Mouse (Mus musculus) lung, adult 2 months (tissue): Measurements from ENCODE around the gene Myo9b.

Experiments
- CTCF ChIP-seq: fragments of 200-500 bp; IDR thresholded peaks from 2 replicates; pipeline ENCODE4 v1.5.1; 2011; ENCODE audit warnings: mild to moderate bottlenecking, low read length, control low read depth; ENCODE audit not compliant: insufficient read depth
- POLR2A ChIP-seq: fragments of 200-500 bp; IDR thresholded peaks from 2 replicates; pipeline ENCODE4 v1.6.1; 2011; ENCODE audit warnings: low read depth, mild to moderate bottlenecking, control low read depth, low read length, borderline replicate concordance; ENCODE audit errors: extremely low read depth

GRCm38 (mm10) chr8:71299716-71300115, 27.2 kb downstream of the Myo9b start:
- no peak for TF ChIP-seq CTCF
- no peak for TF ChIP-seq POLR2A
